Mouse (Mus musculus) heart, embryonic 11.5 days (tissue): ENCODE data around the gene L3mbtl1. TPM values are rescaled to one million over a fixed set of nuclear protein-coding genes. Genes with fewer than 3 reads are reported as not detected.

Experiments
- ATAC-seq: fragments of 200-750 bp; cut with Nextera tagmentation; replicated peaks from 2 replicates; pipeline ENCODE4 v1.8.0; 2017; ENCODE audit warnings: moderate library complexity; ENCODE audit not compliant: insufficient number of reproducible peaks, low FRiP score, low TSS enrichment
- H3K27ac ChIP-seq: fragments of 300-500 bp; sonication (generic); 2 replicates; pipeline ENCODE4 v1.5.1; 2014; ENCODE audit warnings: mild to moderate bottlenecking, low read depth, low read length
- H3K27me3 ChIP-seq: fragments of 300-500 bp; sonication (generic); 2 replicates; pipeline ENCODE4 v1.6.1; 2014; ENCODE audit warnings: mild to moderate bottlenecking, low read length, mixed read lengths; ENCODE audit not compliant: control insufficient read depth, insufficient read depth
- H3K36me3 ChIP-seq: fragments of 300-500 bp; sonication (generic); 2 replicates; pipeline ENCODE4 v1.6.1; 2014; ENCODE audit warnings: mild to moderate bottlenecking, low read length, moderate library complexity, mixed read lengths; ENCODE audit not compliant: control insufficient read depth, insufficient read depth
- H3K4me1 ChIP-seq: fragments of 300-500 bp; sonication (generic); 2 replicates; pipeline ENCODE4 v1.6.1; 2014; ENCODE audit warnings: low read length; ENCODE audit not compliant: control insufficient read depth, insufficient read depth
- H3K4me2 ChIP-seq: fragments of 300-500 bp; sonication (generic); 2 replicates; pipeline ENCODE4 v1.6.1; 2014; ENCODE audit warnings: mild to moderate bottlenecking, moderate library complexity
- H3K4me3 ChIP-seq: fragments of 300-500 bp; sonication (generic); 2 replicates; pipeline ENCODE4 v1.5.1; 2014; ENCODE audit warnings: low read depth, low read length
- H3K9ac ChIP-seq: fragments of 300-500 bp; sonication (generic); 2 replicates; pipeline ENCODE4 v1.6.1; 2014; ENCODE audit warnings: mild to moderate bottlenecking, low read depth, low read length, moderate library complexity
- H3K9me3 ChIP-seq: fragments of 300-500 bp; sonication (generic); replicated peaks from 2 replicates; pipeline ENCODE4 v1.6.1; 2016; ENCODE audit warnings: low read length; ENCODE audit not compliant: control insufficient read depth
- WGBS: fragments of 180-500 bp; shearing (Covaris S2); extraction: QIAGEN DNeasy Blood & Tissue Kit; methylation state at CpG from one replicate; pipeline ENCODE4 v1.1.7; 2014; ENCODE audit not compliant: insufficient replicate concordance; 5-methylcytosine and 5-hydroxymethylcytosine counted together
- polyA plus RNA-seq: library from polyadenylated mRNA; unstranded; fragments of >200 nt; fragmentation: Nextera tagmentation; extraction: Ambion mirVana; gene quantifications from 2 replicates; pipeline ENCODE4 v1.2.1, GENCODE M21; 2014

Gene L3mbtl1
- polyA plus RNA-seq, 1 experiment from 2014 or later = not detected

DNA sequence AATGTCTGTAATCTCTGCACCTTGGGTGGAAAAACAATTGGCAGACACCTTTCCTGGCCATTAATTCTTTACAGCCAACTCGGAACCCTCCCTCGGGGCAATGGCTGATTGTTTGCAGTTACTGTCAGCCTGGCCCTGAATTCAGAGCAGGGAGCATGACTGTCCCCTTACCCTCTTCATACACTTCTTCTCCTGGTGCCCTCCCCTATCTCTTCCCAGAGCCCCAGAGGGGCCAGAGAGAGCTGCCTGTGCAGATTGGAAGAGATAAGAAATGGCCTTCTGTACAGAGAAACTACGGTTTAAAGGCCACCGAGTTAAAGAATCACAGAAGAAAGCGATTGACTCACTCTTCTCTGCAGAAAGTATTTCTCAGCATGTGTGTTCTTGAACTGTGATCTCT, 23.3 kb upstream of the L3mbtl1 start:
- no peak overlapping the region for H3K27ac ChIP-seq
- no peak for ATAC-seq
- 51% methylated on average over 5 of the region's 5 CpGs for WGBS

DNA sequence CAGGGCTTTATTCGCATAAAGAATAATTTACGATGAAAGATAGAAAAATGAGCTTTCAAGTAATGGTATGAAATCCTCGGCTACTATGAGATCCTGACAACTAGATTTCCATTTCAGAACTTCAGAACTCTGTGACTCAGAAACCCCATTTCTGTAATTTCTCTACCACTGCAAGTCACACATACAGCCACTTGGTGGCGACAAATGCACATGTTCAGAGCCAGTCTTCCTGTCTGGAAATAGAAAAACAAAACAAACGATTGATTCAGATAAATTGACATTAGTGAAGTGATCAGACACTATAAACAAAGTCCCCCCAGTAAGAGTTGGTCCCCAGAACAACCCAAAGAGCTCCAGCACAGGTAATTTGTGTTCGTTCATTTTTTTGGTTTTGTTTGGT, 21.1 kb upstream of the L3mbtl1 start:
- Histone ChIP-seq H3K36me3 (no peaks in the 10 kb centered on the region), H3K27me3 (no peaks in the 10 kb centered on the region), H3K9me3 (no peaks in the 10 kb centered on the region), H3K4me1 (no peaks in the 10 kb centered on the region), H3K4me3 (no peak overlapping the region), H3K9ac (no peak overlapping the region), H3K27ac (no peak overlapping the region), H3K4me2 (no peak overlapping the region)
- ATAC-seq = no peak
- WGBS = 13% methylated on average over 6 of the region's 6 CpGs

More for the DNA sequence above, 23.3 kb upstream of the L3mbtl1 start:
- Histone ChIP-seq H3K4me2 (no peak overlapping the region), H3K36me3 (no peaks in the 10 kb centered on the region), H3K9ac (no peak overlapping the region), H3K4me1 (no peaks in the 10 kb centered on the region), H3K27me3 (no peaks in the 10 kb centered on the region), H3K4me3 (no peak overlapping the region), H3K9me3 (no peaks in the 10 kb centered on the region)

GRCm38 (mm10) chr2:162922834-162923233, 20.4 kb upstream of the L3mbtl1 start:
- Histone ChIP-seq H3K27ac (no peak overlapping the region), H3K4me1 (no peaks in the 10 kb centered on the region), H3K4me2 (no peak overlapping the region), H3K4me3 (no peak overlapping the region), H3K36me3 (no peaks in the 10 kb centered on the region), H3K27me3 (no peaks in the 10 kb centered on the region), H3K9me3 (no peaks in the 10 kb centered on the region), H3K9ac (no peak overlapping the region)
- 71% methylated on average over 5 of the region's 5 CpGs for WGBS
- ATAC-seq = no peak

- H3K36me3 ChIP-seq = no peaks in the 10 kb centered on the region
- no peak overlapping the region for H3K4me2 ChIP-seq
- H3K9me3 ChIP-seq = no peaks in the 10 kb centered on the region
- no peak overlapping the region for H3K27ac ChIP-seq
- WGBS = 76% methylated on average over 5 of the region's 5 CpGs
- H3K4me1 ChIP-seq = no peaks in the 10 kb centered on the region
- H3K4me3 ChIP-seq = no peak overlapping the region
- no peaks in the 10 kb centered on the region for H3K27me3 ChIP-seq
- H3K9ac ChIP-seq = no peak overlapping the region
- no peak for ATAC-seq
These were observed 19.1 kb upstream of the L3mbtl1 start for GRCm38 (mm10) chr2:162924126-162924525.

DNA sequence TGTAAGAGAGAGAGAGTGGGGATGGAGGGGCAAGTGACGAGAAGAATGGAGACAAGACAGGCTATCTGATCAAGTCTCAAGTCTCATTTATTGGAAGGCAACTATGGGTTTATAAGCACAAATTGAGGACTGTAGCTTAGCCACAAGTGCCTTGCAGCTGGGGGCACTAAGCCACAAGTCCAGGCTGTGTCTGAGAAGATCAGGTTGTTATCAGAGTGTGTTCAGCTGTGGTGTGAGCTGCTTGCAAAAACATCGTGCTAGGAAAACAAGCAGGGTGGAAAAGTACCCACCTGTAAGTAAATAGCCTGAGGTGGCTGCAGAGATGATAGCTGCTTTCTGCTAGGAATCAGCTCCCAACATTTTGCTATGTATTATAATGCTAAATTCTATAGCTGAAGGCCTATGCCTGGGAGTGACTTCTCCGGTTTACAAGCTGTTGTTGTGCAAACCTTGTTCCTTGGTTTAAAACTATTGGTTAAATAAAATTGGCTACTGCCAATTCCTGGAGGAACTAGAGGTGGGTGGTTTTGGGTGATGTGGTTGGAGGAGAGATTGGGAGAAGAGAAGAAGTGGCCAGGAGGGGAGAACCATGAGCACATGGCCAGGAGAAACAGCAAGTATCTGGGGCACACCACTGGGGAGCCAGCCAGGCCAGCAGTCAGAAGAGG, 15.2 kb upstream of the L3mbtl1 start:
- no peaks in the 10 kb centered on the region for H3K27me3 ChIP-seq
- H3K4me3 ChIP-seq = no peak overlapping the region
- no peak overlapping the region for H3K9ac ChIP-seq
- peaks cover 3% of the 10 kb centered on the region; the same call in 1 of the 2 replicates for H3K4me1 ChIP-seq
- H3K4me2 ChIP-seq = no peak overlapping the region
- ATAC-seq = no peak
- 0 out of 2 replicates have a peak, but pooled peaks cover 2% of the 10 kb centered on the region for H3K36me3 ChIP-seq
- H3K27ac ChIP-seq = no peak overlapping the region
- H3K9me3 ChIP-seq = no peaks in the 10 kb centered on the region
- 59% methylated on average over 3 of the region's 3 CpGs for WGBS

DNA sequence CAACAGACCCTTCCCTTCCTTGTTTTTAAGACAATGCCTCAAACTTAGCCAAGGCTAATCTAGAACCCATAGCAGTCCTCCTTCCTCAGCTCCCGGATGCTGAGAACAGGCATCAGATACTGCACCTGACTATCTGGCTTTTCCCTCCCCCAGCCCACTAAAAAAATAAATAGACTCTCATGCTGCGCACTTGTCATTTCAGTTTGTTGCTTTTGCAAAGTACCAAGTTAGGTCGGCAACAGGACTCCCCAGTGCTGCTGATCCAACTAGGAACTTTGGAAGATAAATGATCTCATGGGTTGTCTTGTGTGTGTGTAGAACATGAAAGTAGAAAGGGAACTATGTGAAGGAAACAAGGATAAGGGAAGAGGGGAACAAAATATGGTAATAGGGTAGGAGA, 13.6 kb upstream of the L3mbtl1 start:
- Histone ChIP-seq H3K4me1 (peaks cover 3% of the 10 kb centered on the region; the same call in 1 of the 2 replicates), H3K9me3 (no peaks in the 10 kb centered on the region), H3K36me3 (peaks cover 15% of the 10 kb centered on the region), H3K4me2 (peak overlapping the region; percentile 89), H3K4me3 (no peak overlapping the region), H3K9ac (no peak overlapping the region), H3K27me3 (no peaks in the 10 kb centered on the region), H3K27ac (no peak overlapping the region)
- ATAC-seq = no peak
- WGBS = 42% methylated on average over 3 of the region's 3 CpGs

DNA sequence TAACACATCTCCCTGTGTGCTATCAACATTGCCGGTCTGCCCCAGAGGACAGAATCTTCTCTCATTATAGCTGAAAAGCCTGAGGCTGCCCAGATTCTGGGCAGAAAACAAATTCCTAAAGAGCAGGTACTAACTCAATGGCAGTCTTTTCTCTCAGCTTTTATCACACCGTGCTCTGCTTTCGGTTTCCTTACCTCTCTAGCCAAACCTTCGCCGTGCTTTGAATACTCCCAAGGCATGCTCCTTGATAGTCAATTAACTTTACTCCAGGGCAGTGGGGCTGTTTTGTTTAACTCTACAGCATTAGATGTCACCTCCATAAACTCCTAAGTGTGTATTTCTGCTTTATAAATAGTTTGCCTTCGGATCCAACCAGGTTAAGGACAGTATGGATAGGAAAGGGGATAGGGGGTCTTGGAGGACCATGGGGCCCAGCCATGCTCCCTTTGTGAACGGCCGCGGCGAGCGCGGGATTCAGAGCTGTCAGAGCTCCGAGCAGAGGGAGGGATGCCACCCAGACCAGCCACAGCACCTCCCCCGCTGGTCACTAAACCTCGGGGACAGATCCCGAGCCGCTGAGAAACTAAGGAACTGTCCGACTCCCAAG, 12.7 kb upstream of the L3mbtl1 start:
- Histone ChIP-seq H3K4me1 (peaks cover 3% of the 10 kb centered on the region; the same call in 1 of the 2 replicates), H3K27ac (peak overlapping the region; percentile 96), H3K36me3 (peaks cover 19% of the 10 kb centered on the region), H3K4me3 (peak overlapping the region; percentile 98), H3K4me2 (peak overlapping the region; percentile 89), H3K9me3 (no peaks in the 10 kb centered on the region), H3K27me3 (no peaks in the 10 kb centered on the region), H3K9ac (peak overlapping the region; percentile 100)
- ATAC-seq = no peak
- 0% methylated on average over 18 of the region's 18 CpGs for WGBS

DNA sequence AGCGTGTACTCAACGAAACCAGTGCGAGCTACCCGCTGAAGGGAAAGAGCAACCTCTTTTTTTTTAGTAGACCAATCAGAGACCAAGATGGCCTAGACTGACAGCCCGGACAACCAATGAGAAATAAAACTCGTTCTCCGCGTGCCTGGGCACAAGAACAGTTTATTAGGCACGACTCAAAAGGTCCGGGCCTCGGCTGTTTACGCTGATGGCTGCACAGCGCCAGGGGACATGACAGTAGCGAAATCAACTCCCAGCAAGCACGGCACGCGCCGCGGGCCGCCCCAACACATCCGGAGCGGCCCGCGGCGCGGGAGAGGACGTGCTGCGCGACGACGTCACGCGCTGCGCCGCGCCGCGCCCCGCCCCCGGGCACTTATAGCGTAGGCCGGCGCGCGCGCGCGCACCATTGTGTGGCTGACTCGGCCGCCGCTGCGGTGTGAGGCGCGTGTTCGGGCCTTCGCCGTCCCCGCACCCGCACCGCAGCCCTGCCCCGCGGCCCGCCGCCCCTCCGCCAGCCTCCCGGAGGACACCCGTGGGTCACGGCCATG, 12.1 kb upstream of the L3mbtl1 start, which contains the start of gene Srsf6:
Gene Srsf6 (plus strand): TSS at position 406 of the 551 bp plus-strand sequence.
- ATAC-seq = peak; percentile 91
- Histone ChIP-seq H3K4me3 (peak within 1 kb of the TSS; percentile 98), H3K9me3 (no peaks in the 10 kb centered on the region), H3K27me3 (no peaks in the 10 kb centered on the region), H3K36me3 (peaks cover 19% of the 10 kb centered on the region), H3K4me1 (peaks cover 3% of the 10 kb centered on the region; the same call in 1 of the 2 replicates), H3K9ac (peak within 1 kb of the TSS; percentile 100), H3K27ac (peak within 1 kb of the TSS; percentile 96), H3K4me2 (peak within 1 kb of the TSS; percentile 89)
- under 1% methylated on average over 57 of the region's 68 CpGs for WGBS
